Mouse (Mus musculus) kidney, embryonic 16.5 days (tissue): ENCODE results near the gene Iyd. TPM values are rescaled to one million over a fixed set of nuclear protein-coding genes. Genes with fewer than 3 reads are reported as not detected.
"Not testable (repeated sequence)": the region's sequence is repeated elsewhere in the genome, so short reads cannot be mapped to it uniquely, and the experiment has no call there.

Source experiments
- ATAC-seq: fragments of 200-750 bp; cut with Nextera tagmentation; 2 replicates; pipeline ENCODE4 v1.8.0; 2017; ENCODE audit warnings: moderate TSS enrichment; ENCODE audit not compliant: low FRiP score, low TSS enrichment
- H3K27ac ChIP-seq: fragments of 300-500 bp; sonication (generic); 2 replicates; pipeline ENCODE4 v1.5.1; 2014; ENCODE audit warnings: low read length
- H3K27me3 ChIP-seq: fragments of 300-500 bp; sonication (generic); 2 replicates; pipeline ENCODE4 v1.6.1; 2014; ENCODE audit warnings: low read length, control low read depth, mixed read lengths; ENCODE audit not compliant: insufficient read depth
- H3K36me3 ChIP-seq: fragments of 300-500 bp; sonication (generic); 2 replicates; pipeline ENCODE4 v1.6.1; 2014; ENCODE audit warnings: low read length, control low read depth, mixed read lengths; ENCODE audit not compliant: insufficient read depth
- H3K4me1 ChIP-seq: fragments of 300-500 bp; sonication (generic); 2 replicates; pipeline ENCODE4 v1.6.1; 2014; ENCODE audit warnings: low read length, control low read depth, mixed read lengths; ENCODE audit not compliant: insufficient read depth
- H3K4me2 ChIP-seq: fragments of 300-500 bp; sonication (generic); replicated peaks from 2 replicates; pipeline ENCODE4 v1.6.1; 2014; ENCODE audit warnings: low read depth, low read length
- H3K4me3 ChIP-seq: fragments of 300-500 bp; sonication (generic); 2 replicates; pipeline ENCODE4 v1.5.1; 2014; ENCODE audit warnings: mild to moderate bottlenecking, low read length
- H3K9ac ChIP-seq: fragments of 300-500 bp; sonication (generic); replicated peaks from 2 replicates; pipeline ENCODE4 v1.6.1; 2014; ENCODE audit warnings: low read length
- H3K9me3 ChIP-seq: fragments of 300-500 bp; sonication (generic); 2 replicates; pipeline ENCODE4 v1.6.1; 2016; ENCODE audit warnings: low read length, control low read depth
- WGBS: fragments of 180-500 bp; shearing (Covaris S2); extraction: QIAGEN DNeasy Blood & Tissue Kit; methylation state at CpG from one replicate; pipeline ENCODE4 v1.1.7; 2014; 5-methylcytosine and 5-hydroxymethylcytosine counted together
- polyA plus RNA-seq: library from polyadenylated mRNA; unstranded; fragments of >200 nt; fragmentation: Nextera tagmentation; extraction: Ambion mirVana; gene quantifications from 2 replicates; pipeline ENCODE4 v1.2.1, GENCODE M21; 2015

The Iyd gene
- polyA plus RNA-seq = 6.6 and 8.0 TPM in 2 replicates

- Histone ChIP-seq H3K9me3 (no peaks in the 10 kb centered on the region), H3K4me2 (no peak within 1 kb of the TSS), H3K4me3 (no peak within 1 kb of the TSS), H3K27me3 (no peaks in the 10 kb centered on the region), H3K9ac (no peak within 1 kb of the TSS), H3K4me1 (no peaks in the 10 kb centered on the region; the same call in 1 of the 2 replicates), H3K27ac (no peak within 1 kb of the TSS), H3K36me3 (no peaks in the 10 kb centered on the region)
- 76% methylated on average over 16 of the region's 16 CpGs for WGBS
- peak; percentile 60; the same call in 1 of the 2 replicates for ATAC-seq
These were observed at the start of gene Iyd for GRCm38 (mm10) chr10:3540003-3540827. Gene Iyd (plus strand): TSS chr10:3540240.

DNA sequence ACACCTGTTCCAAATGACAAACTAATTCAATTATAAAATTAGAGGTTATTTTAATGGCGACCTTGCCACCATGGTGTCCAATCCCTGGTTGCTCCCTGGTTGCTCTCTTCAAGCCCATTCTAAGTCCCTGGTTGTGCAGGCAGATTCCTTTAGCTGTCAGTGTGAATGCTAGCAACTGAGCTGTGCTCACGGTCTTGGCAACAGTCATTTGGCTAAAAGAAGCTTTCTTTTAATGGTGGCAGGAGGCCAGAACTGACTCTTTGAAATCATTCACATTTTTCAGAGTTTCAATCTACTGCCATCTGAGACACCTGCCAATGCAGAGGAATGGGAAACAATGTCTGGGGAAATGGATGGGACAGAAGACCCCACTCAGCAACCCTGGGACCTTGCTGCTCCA, 43.2 kb upstream of the Iyd start:
- H3K27me3 ChIP-seq = no peaks in the 10 kb centered on the region
- H3K27ac ChIP-seq = no peak overlapping the region
- H3K4me1 ChIP-seq = no peaks in the 10 kb centered on the region
- ATAC-seq = no peak
- WGBS = 75% methylated on average over 2 of the region's 2 CpGs
- no peak overlapping the region for H3K4me2 ChIP-seq
- H3K4me3 ChIP-seq = no peak overlapping the region
- H3K36me3 ChIP-seq = no peaks in the 10 kb centered on the region
- H3K9ac ChIP-seq = no peak overlapping the region
- peaks cover 6% of the 10 kb centered on the region; the same call in 1 of the 2 replicates for H3K9me3 ChIP-seq

GRCm38 (mm10) chr10:3500846-3501245, 39.2 kb upstream of the Iyd start:
- not testable (repeated sequence) for ATAC-seq, H3K27ac ChIP-seq, H3K4me1 ChIP-seq, H3K36me3 ChIP-seq, H3K4me3 ChIP-seq, H3K27me3 ChIP-seq, H3K4me2 ChIP-seq, H3K9me3 ChIP-seq, H3K9ac ChIP-seq
- WGBS = 83% methylated on average over 6 of the region's 6 CpGs

- 57% methylated on average over 8 of the region's 8 CpGs for WGBS
- no peak overlapping the region for H3K27ac ChIP-seq
These were observed 32.4 kb upstream of the Iyd start for GRCm38 (mm10) chr10:3507484-3508221.

GRCm38 (mm10) chr10:3508222-3508588, 31.8 kb upstream of the Iyd start:
- Histone ChIP-seq H3K27ac (no peak overlapping the region), H3K27me3 (no peaks in the 10 kb centered on the region), H3K4me1 (no peaks in the 10 kb centered on the region; the same call in 1 of the 2 replicates), H3K4me3 (no peak overlapping the region), H3K9me3 (no peaks in the 10 kb centered on the region), H3K9ac (no peak overlapping the region), H3K4me2 (no peak overlapping the region), H3K36me3 (no peaks in the 10 kb centered on the region)
- WGBS = 66% methylated on average over 2 of the region's 2 CpGs
- ATAC-seq = no peak

More at GRCm38 (mm10) chr10:3507484-3508221, 32.4 kb upstream of the Iyd start:
- peak; percentile 67; the same call in 1 of the 2 replicates for ATAC-seq
- Histone ChIP-seq H3K9me3 (no peaks in the 10 kb centered on the region), H3K36me3 (no peaks in the 10 kb centered on the region), H3K4me1 (no peaks in the 10 kb centered on the region; the same call in 1 of the 2 replicates), H3K4me3 (no peak overlapping the region), H3K4me2 (no peak overlapping the region), H3K9ac (no peak overlapping the region), H3K27me3 (no peaks in the 10 kb centered on the region)

DNA sequence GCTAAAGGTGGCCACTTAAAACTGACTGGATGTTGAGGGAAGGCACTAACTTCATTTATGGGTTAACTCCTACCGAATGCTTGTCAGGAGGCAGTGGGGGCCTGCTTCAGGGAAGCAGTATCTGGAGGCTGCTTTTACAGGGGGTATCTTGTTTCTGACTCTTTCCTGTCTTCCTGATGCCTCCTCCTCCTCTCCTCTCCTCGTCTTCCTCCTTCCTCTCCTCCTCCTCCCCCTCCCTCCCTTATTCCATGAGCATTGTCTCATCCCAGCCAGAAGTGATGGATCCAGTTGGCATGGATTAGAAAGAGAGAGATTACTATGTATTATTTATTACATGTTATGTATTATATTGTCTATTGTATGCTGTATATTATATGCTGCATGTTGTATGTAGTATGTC, 31.3 kb upstream of the Iyd start:
- Histone ChIP-seq H3K27me3 (no peaks in the 10 kb centered on the region), H3K27ac (no peak overlapping the region), H3K4me3 (no peak overlapping the region), H3K4me1 (no peaks in the 10 kb centered on the region; the same call in 1 of the 2 replicates), H3K36me3 (no peaks in the 10 kb centered on the region), H3K9me3 (no peaks in the 10 kb centered on the region), H3K4me2 (no peak overlapping the region), H3K9ac (no peak overlapping the region)
- no peak for ATAC-seq
- WGBS = 13% methylated on average over 2 of the region's 2 CpGs

DNA sequence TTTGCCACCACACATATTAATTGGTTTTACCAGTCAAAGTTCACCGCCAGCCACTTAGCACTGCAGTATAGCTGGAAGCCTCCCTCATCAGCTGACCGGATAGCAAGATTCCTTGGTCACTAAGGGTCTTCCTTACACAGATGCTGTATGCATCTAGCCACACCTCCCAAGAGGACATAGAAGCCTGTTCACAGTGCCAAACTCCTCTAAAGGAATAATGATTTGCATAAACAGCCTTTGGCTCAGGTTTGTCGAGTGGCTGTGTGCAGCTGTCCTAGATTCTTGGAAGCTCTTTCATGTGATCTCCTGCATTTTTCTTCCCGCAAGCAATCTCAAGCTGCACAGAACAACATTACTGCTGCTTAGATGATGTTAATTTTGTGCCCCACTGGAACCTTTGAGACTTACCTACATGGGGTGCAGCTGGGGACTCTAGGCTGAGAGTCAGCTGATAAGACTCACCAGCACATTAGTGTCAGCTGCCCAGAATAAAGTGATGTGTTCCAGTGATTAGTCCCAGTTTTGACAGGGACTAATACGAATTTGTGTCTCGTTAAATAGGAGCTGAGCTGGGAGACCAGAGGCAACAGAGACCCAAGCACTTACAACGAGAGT, 30.3 kb upstream of the Iyd start:
- no peak for ATAC-seq
- H3K27ac ChIP-seq = no peak overlapping the region

DNA sequence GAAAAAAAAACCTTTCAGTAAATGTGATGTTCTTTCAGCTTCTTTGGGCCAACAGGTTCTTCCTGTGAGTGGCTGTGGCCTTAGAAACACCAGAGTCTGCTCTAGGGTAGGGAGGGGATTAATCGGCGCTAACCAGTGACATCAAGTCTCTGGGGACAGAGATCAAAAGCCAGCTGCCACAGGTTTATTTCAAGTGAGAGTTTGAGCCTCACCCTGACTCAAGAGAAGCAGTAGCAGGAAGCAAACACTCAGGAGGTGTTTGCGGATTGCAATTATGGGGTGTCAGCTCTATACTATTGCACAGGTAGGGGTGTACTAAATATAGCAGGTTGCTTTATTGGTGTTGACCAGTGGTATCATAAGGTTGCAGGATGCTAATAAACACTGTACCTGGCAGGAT, 29.6 kb upstream of the Iyd start:
- Histone ChIP-seq H3K27me3 (no peaks in the 10 kb centered on the region), H3K4me2 (no peak overlapping the region), H3K36me3 (no peaks in the 10 kb centered on the region), H3K27ac (no peak overlapping the region), H3K4me3 (no peak overlapping the region), H3K4me1 (no peaks in the 10 kb centered on the region; the same call in 1 of the 2 replicates), H3K9ac (no peak overlapping the region), H3K9me3 (no peaks in the 10 kb centered on the region)
- 79% methylated on average over 3 of the region's 3 CpGs for WGBS
- no peak for ATAC-seq

More for the DNA sequence above, 30.3 kb upstream of the Iyd start:
- Histone ChIP-seq H3K4me1 (no peaks in the 10 kb centered on the region; the same call in 1 of the 2 replicates), H3K36me3 (no peaks in the 10 kb centered on the region), H3K27me3 (no peaks in the 10 kb centered on the region), H3K9me3 (no peaks in the 10 kb centered on the region), H3K4me2 (no peak overlapping the region), H3K9ac (no peak overlapping the region), H3K4me3 (no peak overlapping the region)
- 68% methylated on average over 7 of the region's 7 CpGs for WGBS

- H3K9me3 ChIP-seq = no peaks in the 10 kb centered on the region
- 57% methylated on average over 3 of the region's 3 CpGs for WGBS
- no peak for ATAC-seq
- no peaks in the 10 kb centered on the region for H3K27me3 ChIP-seq
- no peaks in the 10 kb centered on the region; the same call in 1 of the 2 replicates for H3K4me1 ChIP-seq
- no peaks in the 10 kb centered on the region for H3K36me3 ChIP-seq
- no peak overlapping the region for H3K4me3 ChIP-seq
- no peak overlapping the region for H3K27ac ChIP-seq
- H3K9ac ChIP-seq = no peak overlapping the region
- no peak overlapping the region for H3K4me2 ChIP-seq
These were observed 28.6 kb upstream of the Iyd start for GRCm38 (mm10) chr10:3511401-3511800.
